Mouse (Mus musculus) frontal cortex, adult (tissue): ENCODE measurements around the gene Zfp385b.

ENCODE experiments used
- ATAC-seq: cut with Nextera tagmentation; 2 replicates; pipeline ENCODE4 v1.9.2; 2017; ENCODE audit warnings: mild to moderate bottlenecking, moderate library complexity, mixed read lengths; ENCODE audit not compliant: low TSS enrichment

Gene Zfp385b

GRCm38 (mm10) chr2:77819539-77819938, at the start of gene Zfp385b:
TSS of gene Zfp385b (minus strand) at chr2:77819639.
- no peak for ATAC-seq

GRCm38 (mm10) chr2:77863934-77864333, 44.5 kb upstream of the Zfp385b start:
- peak; percentile 86 for ATAC-seq

- ATAC-seq: peak; percentile 78
These were observed 44.1 kb upstream of the Zfp385b start for GRCm38 (mm10) chr2:77863522-77863921.

- peak; percentile 87 for ATAC-seq
These were observed 22.0 kb upstream of the Zfp385b start for GRCm38 (mm10) chr2:77841464-77841863.

GRCm38 (mm10) chr2:77839587-77839986, 20.1 kb upstream of the Zfp385b start:
- ATAC-seq: no peak

GRCm38 (mm10) chr2:77838688-77839087, 19.2 kb upstream of the Zfp385b start:
- ATAC-seq: no peak

- ATAC-seq: no peak
These were observed 16.3 kb upstream of the Zfp385b start for GRCm38 (mm10) chr2:77835781-77836180.

- ATAC-seq: no peak
These were observed 6.8 kb upstream of the Zfp385b start for GRCm38 (mm10) chr2:77826133-77826828.

GRCm38 (mm10) chr2:77823026-77823425, 3.6 kb upstream of the Zfp385b start:
- no peak for ATAC-seq

GRCm38 (mm10) chr2:77817357-77817894, 2.0 kb downstream of the Zfp385b start:
- no peak for ATAC-seq

GRCm38 (mm10) chr2:77816413-77817314, 2.8 kb downstream of the Zfp385b start:
- ATAC-seq: peak; percentile 57

- ATAC-seq: peak; percentile 64
These were observed 3.5 kb downstream of the Zfp385b start for GRCm38 (mm10) chr2:77815775-77816412.

- no peak for ATAC-seq
These were observed 4.5 kb downstream of the Zfp385b start for GRCm38 (mm10) chr2:77814896-77815295.

GRCm38 (mm10) chr2:77813029-77813428, 6.4 kb downstream of the Zfp385b start:
- ATAC-seq: no peak

- ATAC-seq: no peak
These were observed 8.7 kb downstream of the Zfp385b start for GRCm38 (mm10) chr2:77810748-77811147.

- peak; percentile 33; the same call in 1 of the 2 replicates for ATAC-seq
These were observed 14.7 kb downstream of the Zfp385b start for GRCm38 (mm10) chr2:77804781-77805180.

- no peak for ATAC-seq
These were observed 17.1 kb downstream of the Zfp385b start for GRCm38 (mm10) chr2:77802291-77802690.

- no peak for ATAC-seq
These were observed 18.0 kb downstream of the Zfp385b start for GRCm38 (mm10) chr2:77801430-77801829.

- no peak for ATAC-seq
These were observed 18.4 kb downstream of the Zfp385b start for GRCm38 (mm10) chr2:77801009-77801408.

- no peak for ATAC-seq
These were observed 22.2 kb downstream of the Zfp385b start for GRCm38 (mm10) chr2:77797233-77797632.

- peak; percentile 67 for ATAC-seq
These were observed 23.4 kb downstream of the Zfp385b start for GRCm38 (mm10) chr2:77795859-77796552.
